Mouse (Mus musculus) hindbrain, embryonic 14.5 days (tissue): ENCODE measurements around the gene Zbtb40. TPM values are rescaled to one million over a fixed set of nuclear protein-coding genes. Genes with fewer than 3 reads are reported as not detected.

Source experiments
- ATAC-seq: fragments of 200-750 bp; cut with Nextera tagmentation; 2 replicates; pipeline ENCODE4 v1.8.0; 2017; ENCODE audit warnings: moderate number of reproducible peaks, mild to moderate bottlenecking, moderate TSS enrichment, moderate library complexity; ENCODE audit not compliant: low FRiP score
- DNase-seq: peaks from one replicate; pipeline ENCODE4 v3.0.0-alpha.2; 2015; ENCODE audit warnings: low spot score
- H3K27ac ChIP-seq: fragments of 300-500 bp; sonication (generic); 2 replicates; pipeline ENCODE4 v1.5.1; 2014; ENCODE audit warnings: mild to moderate bottlenecking, moderate library complexity
- H3K27me3 ChIP-seq: fragments of 300-500 bp; sonication (generic); 2 replicates; pipeline ENCODE4 v1.6.1; 2014; ENCODE audit warnings: mild to moderate bottlenecking, low read length, mixed read lengths; ENCODE audit not compliant: control insufficient read depth, insufficient read depth
- H3K36me3 ChIP-seq: fragments of 300-500 bp; sonication (generic); replicated peaks from 2 replicates; pipeline ENCODE4 v1.6.1; 2014; ENCODE audit not compliant: control insufficient read depth, insufficient read depth
- H3K4me1 ChIP-seq: fragments of 300-500 bp; sonication (generic); replicated peaks from 2 replicates; pipeline ENCODE4 v1.6.1; 2014; ENCODE audit warnings: antibody characterized with exemption, low read length, mixed read lengths; ENCODE audit not compliant: control insufficient read depth, insufficient read depth
- H3K4me2 ChIP-seq: fragments of 300-500 bp; sonication (generic); replicated peaks from 2 replicates; pipeline ENCODE4 v1.6.1; 2014; ENCODE audit warnings: mild to moderate bottlenecking, moderate library complexity
- H3K4me3 ChIP-seq: fragments of 300-500 bp; sonication (generic); replicated peaks from 2 replicates; pipeline ENCODE4 v1.5.1; 2014; ENCODE audit warnings: mild to moderate bottlenecking, low read length
- H3K9ac ChIP-seq: fragments of 300-500 bp; sonication (generic); 2 replicates; pipeline ENCODE4 v1.6.1; 2014
- H3K9me3 ChIP-seq: fragments of 300-500 bp; sonication (generic); 2 replicates; pipeline ENCODE4 v1.6.1; 2016; ENCODE audit warnings: low read length; ENCODE audit not compliant: control insufficient read depth
- WGBS: fragments of 180-500 bp; shearing (Covaris S2); extraction: QIAGEN DNeasy Blood & Tissue Kit; methylation state at CpG from one replicate; pipeline ENCODE4 v1.1.7; 2014; 5-methylcytosine and 5-hydroxymethylcytosine counted together
- polyA plus RNA-seq: library from polyadenylated mRNA; unstranded; fragments of >200 nt; fragmentation: Nextera tagmentation; extraction: Ambion mirVana; gene quantifications from 2 replicates; pipeline ENCODE4 v1.2.1, GENCODE M21; 2014

Zbtb40 gene
- polyA plus RNA-seq, 1 experiment from 2014 or later: 4.5 TPM

DNA sequence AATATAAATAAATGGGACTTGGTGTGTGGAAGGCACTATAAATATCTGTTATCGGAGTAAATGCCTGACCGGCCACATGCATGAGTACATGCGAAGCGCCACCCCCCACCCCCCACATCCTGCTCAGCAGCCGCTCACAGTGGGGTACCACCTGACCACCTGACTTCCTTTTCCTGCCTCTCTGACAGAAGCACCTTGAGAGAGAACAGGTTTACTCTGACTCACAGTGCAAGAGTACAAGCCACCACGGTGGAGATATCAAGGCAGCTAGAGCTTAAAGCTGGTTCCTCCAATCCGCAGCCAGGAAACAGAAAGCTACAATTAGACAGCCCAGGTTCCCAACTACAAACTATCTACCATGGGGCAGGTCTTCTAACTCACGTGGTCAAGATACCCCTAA, 19.9 kb upstream of the Zbtb40 start:
- H3K27me3 ChIP-seq: no peaks in the 10 kb centered on the region
- 46% methylated on average over 8 of the region's 8 CpGs for WGBS

GRCm38 (mm10) chr4:137065846-137066245, 17.2 kb upstream of the Zbtb40 start:
- Histone ChIP-seq H3K27me3 (no peaks in the 10 kb centered on the region), H3K4me3 (no peak overlapping the region), H3K36me3 (no peaks in the 10 kb centered on the region), H3K4me2 (no peak overlapping the region), H3K9me3 (no peaks in the 10 kb centered on the region), H3K9ac (no peak overlapping the region), H3K27ac (no peak overlapping the region), H3K4me1 (peaks cover 5% of the 10 kb centered on the region; the same call in 1 of the 2 replicates)
- WGBS: 56% methylated on average over 6 of the region's 6 CpGs
- no peak for DNase-seq
- ATAC-seq: no peak

More for the DNA sequence above, 19.9 kb upstream of the Zbtb40 start:
- Histone ChIP-seq H3K9me3 (no peaks in the 10 kb centered on the region), H3K27ac (no peak overlapping the region), H3K4me2 (no peak overlapping the region), H3K4me3 (no peak overlapping the region), H3K36me3 (no peaks in the 10 kb centered on the region), H3K4me1 (peaks cover 5% of the 10 kb centered on the region; the same call in 1 of the 2 replicates), H3K9ac (no peak overlapping the region)
- no peak for ATAC-seq
- no peak for DNase-seq

DNA sequence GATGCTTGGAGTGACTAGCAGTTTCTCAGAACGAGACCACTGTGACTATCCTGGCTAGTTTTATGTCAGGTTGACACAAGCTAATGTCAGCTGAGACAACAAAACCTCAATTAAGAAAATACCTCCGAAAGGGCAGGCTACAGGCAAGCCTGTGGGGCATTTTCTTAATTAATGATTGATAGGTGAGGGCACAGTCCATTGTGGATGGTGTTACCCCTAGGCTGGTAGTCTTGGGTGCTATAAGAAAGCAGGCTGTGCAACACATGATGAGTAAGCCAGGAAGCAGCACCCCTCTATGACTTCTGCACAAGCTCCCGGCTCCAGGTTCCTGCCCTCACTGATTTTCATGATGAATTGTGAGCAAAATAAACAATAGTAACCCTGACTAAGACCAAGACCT, 6.3 kb upstream of the Zbtb40 start:
- H3K9ac ChIP-seq: no peak overlapping the region
- H3K27me3 ChIP-seq: peaks cover 36% of the 10 kb centered on the region
- WGBS: 66% methylated on average over 3 of the region's 3 CpGs
- no peak overlapping the region for H3K27ac ChIP-seq
- H3K9me3 ChIP-seq: no peaks in the 10 kb centered on the region
- no peak overlapping the region for H3K4me2 ChIP-seq
- no peaks in the 10 kb centered on the region for H3K4me1 ChIP-seq
- DNase-seq (no peak), ATAC-seq (no peak)
- H3K36me3 ChIP-seq: no peaks in the 10 kb centered on the region
- H3K4me3 ChIP-seq: no peak overlapping the region

GRCm38 (mm10) chr4:137053810-137054209, 5.2 kb upstream of the Zbtb40 start:
- DNase-seq (no peak), ATAC-seq (no peak)
- Histone ChIP-seq H3K9ac (no peak overlapping the region), H3K27me3 (peaks cover 42% of the 10 kb centered on the region), H3K27ac (no peak overlapping the region), H3K4me2 (no peak overlapping the region), H3K9me3 (no peaks in the 10 kb centered on the region), H3K4me1 (no peaks in the 10 kb centered on the region), H3K4me3 (no peak overlapping the region), H3K36me3 (no peaks in the 10 kb centered on the region)
- WGBS: 77% methylated on average over 5 of the region's 5 CpGs

DNA sequence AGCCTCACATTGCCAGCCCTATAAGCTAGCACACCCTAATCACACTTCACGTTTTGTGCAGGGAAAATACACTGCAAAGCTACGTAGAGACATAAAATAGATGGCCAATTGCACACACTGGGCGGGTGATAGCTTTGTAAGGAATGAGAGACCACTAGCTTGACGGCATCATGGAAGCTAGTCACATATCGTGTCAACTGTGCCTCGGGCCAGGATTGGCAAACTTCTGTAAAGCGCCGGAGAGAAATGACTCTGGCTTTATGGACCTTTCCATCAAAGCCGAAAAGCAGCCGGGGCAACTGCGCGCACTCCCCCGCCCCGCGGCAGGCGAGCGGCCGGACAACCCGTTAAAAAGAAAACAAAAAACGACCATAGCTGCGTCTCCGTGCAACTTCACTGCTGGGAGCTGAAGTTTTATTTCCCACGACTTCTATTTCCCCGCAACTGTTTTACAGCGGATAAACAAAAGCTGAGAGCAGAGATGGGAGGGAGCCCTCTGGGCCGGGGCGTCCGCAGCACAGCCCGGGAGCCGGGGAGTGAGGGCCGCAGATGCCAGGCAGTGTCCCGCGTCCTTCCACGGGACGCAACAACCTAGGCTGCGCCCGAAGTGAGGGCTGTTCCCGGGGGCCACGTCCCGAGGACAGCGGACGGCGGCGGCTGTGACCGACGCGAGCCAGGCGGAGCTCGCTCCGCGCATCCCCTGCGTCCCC, 606 bp downstream of the Zbtb40 start:
- 1% methylated on average over 49 of the region's 52 CpGs for WGBS
- H3K36me3 ChIP-seq: no peaks in the 10 kb centered on the region
- no peak for DNase-seq

GRCm38 (mm10) chr4:137046110-137046509, 2.5 kb downstream of the Zbtb40 start:
- ATAC-seq: no peak

More for the DNA sequence above, 606 bp downstream of the Zbtb40 start:
- peak overlapping the region; percentile 78 for H3K4me2 ChIP-seq
- H3K4me3 ChIP-seq: peak overlapping the region; percentile 90
- peak; percentile 76 for ATAC-seq
- peak overlapping the region; percentile 73 for H3K9ac ChIP-seq
- peak overlapping the region; percentile 87 for H3K27ac ChIP-seq
- peaks cover 21% of the 10 kb centered on the region for H3K4me1 ChIP-seq
- H3K27me3 ChIP-seq: peaks cover 35% of the 10 kb centered on the region
- no peaks in the 10 kb centered on the region for H3K9me3 ChIP-seq

GRCm38 (mm10) chr4:137044516-137044915, 4.1 kb downstream of the Zbtb40 start:
- no peaks in the 10 kb centered on the region for H3K36me3 ChIP-seq
- no peak for ATAC-seq
- H3K27me3 ChIP-seq: peaks cover 2% of the 10 kb centered on the region; the same call in 1 of the 2 replicates
- H3K27ac ChIP-seq: 0 out of 2 replicates have a peak overlapping the region, but pooled peaks have one; percentile 72
- no peak overlapping the region for H3K4me3 ChIP-seq
- peaks cover 31% of the 10 kb centered on the region for H3K4me1 ChIP-seq
- H3K9ac ChIP-seq: peak overlapping the region; percentile 46; the same call in 1 of the 2 replicates
- DNase-seq: no peak
- no peaks in the 10 kb centered on the region for H3K9me3 ChIP-seq
- H3K4me2 ChIP-seq: no peak overlapping the region
- WGBS: 36% methylated on average over 5 of the region's 5 CpGs

More at GRCm38 (mm10) chr4:137046110-137046509, 2.5 kb downstream of the Zbtb40 start:
- Histone ChIP-seq H3K4me2 (no peak overlapping the region), H3K9ac (no peak overlapping the region), H3K27ac (no peak overlapping the region), H3K4me3 (no peak overlapping the region), H3K27me3 (peaks cover 18% of the 10 kb centered on the region), H3K4me1 (peaks cover 26% of the 10 kb centered on the region), H3K36me3 (no peaks in the 10 kb centered on the region), H3K9me3 (no peaks in the 10 kb centered on the region)
- DNase-seq: no peak
- 88% methylated on average over 5 of the region's 5 CpGs for WGBS

DNA sequence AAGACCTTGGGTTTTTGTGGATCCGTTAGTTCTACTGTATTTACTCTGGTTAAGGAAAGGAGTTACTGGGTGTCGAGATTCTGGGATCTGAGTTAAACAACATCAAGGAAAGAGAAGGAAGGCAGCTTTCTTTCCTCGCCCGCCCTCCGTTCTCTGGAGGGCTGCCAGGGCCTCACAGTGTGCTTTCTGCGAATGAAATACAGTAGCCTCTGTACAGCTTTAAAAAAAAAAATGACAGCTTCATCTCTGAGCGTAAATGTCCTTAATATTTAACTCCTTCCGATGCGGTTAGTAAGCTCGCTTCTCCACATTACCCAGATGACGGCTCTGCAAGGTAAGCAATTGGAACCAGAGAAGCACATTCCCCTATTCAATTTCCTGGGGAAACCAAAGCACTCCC, 4.8 kb downstream of the Zbtb40 start:
- no peak for DNase-seq
- H3K4me1 ChIP-seq: peaks cover 34% of the 10 kb centered on the region

DNA sequence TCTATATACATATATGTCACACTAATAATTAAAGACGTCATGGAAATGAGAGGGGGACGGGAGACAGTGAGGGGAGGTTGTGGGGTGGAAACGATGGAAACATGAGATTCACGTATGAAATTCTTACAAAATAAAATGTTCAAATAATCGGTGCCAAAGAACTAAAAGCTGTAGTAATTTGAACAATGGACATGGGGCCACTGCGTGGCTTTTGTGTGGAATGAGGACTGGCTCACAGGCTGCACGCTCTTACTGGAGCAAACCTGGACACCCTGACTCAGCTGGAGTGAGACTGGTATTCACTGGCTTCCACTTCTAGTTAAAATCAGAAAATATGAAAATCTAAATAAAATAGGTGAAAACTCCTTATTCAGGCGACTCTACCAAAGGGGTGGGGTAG, 6.6 kb downstream of the Zbtb40 start:
- Histone ChIP-seq H3K36me3 (no peaks in the 10 kb centered on the region), H3K9me3 (no peaks in the 10 kb centered on the region), H3K9ac (no peak overlapping the region), H3K27me3 (no peaks in the 10 kb centered on the region), H3K27ac (no peak overlapping the region), H3K4me2 (no peak overlapping the region), H3K4me3 (no peak overlapping the region), H3K4me1 (peaks cover 39% of the 10 kb centered on the region)
- DNase-seq (no peak), ATAC-seq (no peak)
- WGBS: 92% methylated on average over 8 of the region's 8 CpGs

More for the DNA sequence above, 4.8 kb downstream of the Zbtb40 start:
- WGBS: 53% methylated on average over 11 of the region's 11 CpGs
- H3K4me2 ChIP-seq: peak overlapping the region; percentile 22; the same call in 1 of the 2 replicates
- no peaks in the 10 kb centered on the region for H3K27me3 ChIP-seq
- H3K27ac ChIP-seq: peak overlapping the region; percentile 72
- ATAC-seq: no peak
- H3K4me3 ChIP-seq: no peak overlapping the region
- H3K36me3 ChIP-seq: no peaks in the 10 kb centered on the region
- H3K9ac ChIP-seq: peak overlapping the region; percentile 46
- H3K9me3 ChIP-seq: no peaks in the 10 kb centered on the region
